Mouse (Mus musculus) myocyte (in vitro differentiated cells): ENCODE results near the gene Asic2.

ENCODE experiments used
- CEBPB ChIP-seq: IDR thresholded peaks from 2 replicates; pipeline ENCODE4 v1.6.1; 2011; ENCODE audit warnings: mild to moderate bottlenecking, moderate library complexity; ENCODE audit not compliant: poor library complexity, insufficient read depth, severe bottlenecking
- E2F4 ChIP-seq: IDR thresholded peaks from one replicate; pipeline ENCODE4 v1.6.1; 2011; ENCODE audit warnings: mild to moderate bottlenecking, control low read depth, moderate library complexity; ENCODE audit not compliant: insufficient read depth
- MAX ChIP-seq: IDR thresholded peaks from one replicate; pipeline ENCODE4 v1.6.1; 2011; ENCODE audit warnings: low read depth, mild to moderate bottlenecking, control low read depth
- MYOD1 ChIP-seq, 3 experiments: IDR thresholded peaks; one replicate each; pipeline ENCODE4 v1.6.1; 2011; ENCODE audit warnings: control low read depth in 2 of 3, low read depth in 2 of 3, mild to moderate bottlenecking in 2 of 3, moderate library complexity in 1 of 3; ENCODE audit not compliant: insufficient read length in 2 of 3, control insufficient read depth in 1 of 3
- MYOG ChIP-seq, 3 experiments: IDR thresholded peaks; one replicate each; pipeline ENCODE4 v1.6.1; 2011; ENCODE audit warnings: control low read depth in 2 of 3, low read depth in 2 of 3, mild to moderate bottlenecking in 2 of 3; ENCODE audit not compliant: insufficient read length in 2 of 3, control insufficient read depth in 1 of 3, insufficient read depth in 1 of 3
- POLR2A ChIP-seq: IDR thresholded peaks from one replicate; pipeline ENCODE4 v1.6.1; 2011; ENCODE audit warnings: low read depth, mild to moderate bottlenecking, control low read depth, moderate library complexity; ENCODE audit not compliant: insufficient read length
- POLR2AphosphoS2 ChIP-seq: IDR thresholded peaks from one replicate; pipeline ENCODE4 v1.6.1; 2011; ENCODE audit warnings: low read depth, control low read depth; ENCODE audit not compliant: insufficient read length
- REST ChIP-seq: IDR thresholded peaks from one replicate; pipeline ENCODE4 v1.6.1; 2011; ENCODE audit warnings: mild to moderate bottlenecking, control low read depth, moderate library complexity; ENCODE audit not compliant: insufficient read depth, insufficient read length
- SRF ChIP-seq: IDR thresholded peaks from one replicate; pipeline ENCODE4 v1.6.1; 2011; ENCODE audit warnings: low read depth; ENCODE audit not compliant: control insufficient read depth, insufficient read length
- TCF12 ChIP-seq: IDR thresholded peaks from one replicate; pipeline ENCODE4 v1.6.1; 2011; ENCODE audit warnings: mild to moderate bottlenecking, control low read depth; ENCODE audit not compliant: poor library complexity, insufficient read depth, severe bottlenecking
- TCF3 ChIP-seq: IDR thresholded peaks from one replicate; pipeline ENCODE4 v1.6.1; 2011; ENCODE audit warnings: low read depth, control low read depth; ENCODE audit not compliant: insufficient read length
- USF1 ChIP-seq: IDR thresholded peaks from one replicate; pipeline ENCODE4 v1.6.1; 2011; ENCODE audit warnings: low read depth, mild to moderate bottlenecking, control low read depth, moderate library complexity

DNA sequence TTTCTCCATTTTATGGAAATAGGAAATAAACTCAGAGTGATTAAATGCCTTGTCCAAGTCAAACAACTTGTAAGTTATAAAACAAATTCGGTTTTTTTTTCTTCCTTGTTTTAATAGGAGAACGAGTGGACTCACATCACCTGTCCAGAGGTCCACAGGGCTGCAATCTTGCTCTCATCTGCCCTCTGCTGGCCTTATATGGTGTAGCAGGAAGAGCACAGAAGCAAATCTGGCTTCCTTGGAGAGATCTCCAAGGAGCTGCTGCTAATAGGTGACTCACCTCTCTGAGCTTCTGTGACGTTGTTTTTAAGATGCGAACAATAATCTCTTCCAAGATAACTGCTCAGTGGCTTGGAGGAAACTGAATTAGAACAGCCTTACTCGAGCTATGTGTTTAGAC lies 433.6 kb downstream of the Asic2 start:
- no peak for TF ChIP-seq POLR2A
- no peak for TF ChIP-seq MYOG (IDR thresholded peaks at IDR 0.05; ENCODE audit: control insufficient read depth in 1 of 3, insufficient read depth in 1 of 3, insufficient read length in 2 of 3, low read depth in 2 of 3)
- no peak for TF ChIP-seq USF1
- TF ChIP-seq TCF12, result no peak
- no peak for TF ChIP-seq MAX
- no peak for TF ChIP-seq MYOD1 (IDR thresholded peaks at IDR 0.05; ENCODE audit: control insufficient read depth in 1 of 3, insufficient read length in 2 of 3, low read depth in 2 of 3)
- no peak for TF ChIP-seq CEBPB
- no peak for TF ChIP-seq REST
- no peak for TF ChIP-seq POLR2AphosphoS2
- no peak for TF ChIP-seq E2F4
- no peak for TF ChIP-seq SRF
- TF ChIP-seq TCF3, result no peak
